Mouse (Mus musculus) liver, adult 2 months (tissue): ENCODE results near the gene Irak4.

Experiments used
- CTCF ChIP-seq: fragments of 200-500 bp; IDR thresholded peaks from 2 replicates; pipeline ENCODE4 v1.5.1; 2011; ENCODE audit warnings: low read depth, low read length, control low read depth
- POLR2A ChIP-seq: fragments of 200-500 bp; IDR thresholded peaks from 2 replicates; pipeline ENCODE4 v1.6.1; 2011; ENCODE audit warnings: low read length, control low read depth; ENCODE audit not compliant: insufficient read depth; ENCODE audit errors: extremely low read depth

DNA sequence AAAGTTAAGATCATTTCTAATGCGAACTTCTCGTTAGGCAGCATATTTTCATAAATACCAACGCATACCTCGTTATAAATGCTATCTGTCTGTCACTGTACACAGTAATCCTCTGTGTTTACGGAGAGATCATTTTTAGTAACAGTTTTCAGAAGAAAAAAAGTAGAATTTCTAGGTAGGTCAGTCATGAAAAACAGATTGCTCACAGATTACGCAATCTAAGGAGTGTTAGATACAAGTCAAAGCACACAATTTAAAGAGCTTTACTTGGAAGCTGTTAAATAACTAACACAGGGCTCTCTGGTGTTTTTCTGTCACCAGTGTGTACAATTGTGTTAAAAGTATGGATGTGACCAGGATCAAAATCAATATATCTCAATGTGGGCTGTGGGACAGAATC is 10.5 kb upstream of the Irak4 start:
- TF ChIP-seq CTCF: no peak
- no peak for TF ChIP-seq POLR2A
